Mouse (Mus musculus): ENCODE data around the gene Igsf21. TPM values are rescaled to one million over a fixed set of nuclear protein-coding genes. Genes with fewer than 3 reads are reported as not detected.

The Igsf21 gene
- polyA plus RNA-seq, 1 experiment, result 0.02 TPM

DNA sequence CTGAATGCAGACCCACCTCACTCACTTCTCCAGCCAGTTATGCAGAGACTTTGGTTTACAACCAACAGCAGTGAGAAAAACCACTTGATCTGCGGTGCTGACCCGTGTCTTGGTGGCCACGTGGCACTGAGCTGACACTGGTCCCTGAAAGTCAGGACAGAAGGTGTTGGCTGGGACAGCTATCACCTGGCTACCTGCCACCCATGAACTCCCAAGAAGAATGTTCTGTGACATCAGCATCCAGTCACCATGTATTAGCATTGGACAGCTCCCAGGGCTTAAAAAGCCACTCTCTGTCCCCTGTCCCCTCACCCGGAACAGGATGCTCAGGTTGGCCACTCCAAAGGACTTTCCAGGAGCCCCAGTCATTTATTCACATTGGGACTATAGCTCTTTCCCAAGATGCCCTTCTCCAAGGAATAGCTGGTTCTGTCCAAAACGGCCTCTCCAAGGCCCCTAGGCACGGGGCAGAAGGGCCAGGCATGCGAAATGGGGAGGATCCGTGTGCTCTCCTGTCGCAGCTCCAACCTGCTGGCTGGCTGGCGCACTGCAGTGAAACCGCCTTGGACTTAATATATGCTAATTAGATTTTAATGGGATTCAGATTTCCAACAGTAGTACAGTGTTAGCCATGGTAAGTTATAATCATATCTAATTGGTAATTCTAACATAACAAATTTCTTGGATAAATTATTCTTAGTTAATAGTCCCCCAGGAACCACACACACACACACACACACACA, 235.7 kb downstream of the Igsf21 start:
- Histone ChIP-seq H3K9me3 (ENCODE audit: control insufficient read depth, low read length) (0 out of 2 replicates have a peak, but pooled peaks cover 3% of the 10 kb centered on the region), H3K27me3 (ENCODE audit: control insufficient read depth) (no peaks in the 10 kb centered on the region), H3K4me1 (ENCODE audit: control insufficient read depth) (no peaks in the 10 kb centered on the region), H3K4me3 (replicated peaks) (no peak overlapping the region), H3K36me3 (ENCODE audit: control insufficient read depth) (no peaks in the 10 kb centered on the region)
- no peak for TF ChIP-seq GATA1 (IDR thresholded peaks at IDR 0.05; ENCODE audit: low read length)

DNA sequence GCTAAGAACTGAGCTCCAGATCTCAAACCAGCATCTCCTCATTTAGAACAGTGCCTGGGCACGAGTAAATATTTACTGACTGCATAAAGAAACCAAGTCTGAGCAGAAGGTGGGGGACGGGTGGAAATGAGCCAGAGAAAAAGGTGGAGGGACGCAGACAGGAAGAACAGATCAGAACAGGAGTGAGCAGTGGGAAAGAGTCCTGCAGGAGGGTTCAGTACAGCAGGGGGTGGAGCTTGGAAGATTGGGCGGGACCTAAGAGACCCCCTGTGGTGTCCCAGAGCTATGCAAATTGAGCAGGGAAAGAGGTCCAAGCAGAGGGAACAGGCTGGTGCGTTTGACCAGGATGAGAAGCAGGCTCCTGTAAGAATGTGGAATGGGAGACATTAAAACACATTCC, 241.7 kb downstream of the Igsf21 start:
- H3K4me3 ChIP-seq (replicated peaks), result no peak overlapping the region
- H3K27me3 ChIP-seq (ENCODE audit: control insufficient read depth), result peaks cover 35% of the 10 kb centered on the region
- H3K36me3 ChIP-seq (ENCODE audit: control insufficient read depth), result no peaks in the 10 kb centered on the region
- TF ChIP-seq GATA1 (IDR thresholded peaks at IDR 0.05; ENCODE audit: low read length) (no peak), TAL1 (IDR thresholded peaks at IDR 0.05; ENCODE audit: low read length) (no peak)
- H3K9me3 ChIP-seq (ENCODE audit: control insufficient read depth, low read length), result peaks cover under 1% of the 10 kb centered on the region; the same call in 1 of the 2 replicates
- no peaks in the 10 kb centered on the region for H3K4me1 ChIP-seq (ENCODE audit: control insufficient read depth)

DNA sequence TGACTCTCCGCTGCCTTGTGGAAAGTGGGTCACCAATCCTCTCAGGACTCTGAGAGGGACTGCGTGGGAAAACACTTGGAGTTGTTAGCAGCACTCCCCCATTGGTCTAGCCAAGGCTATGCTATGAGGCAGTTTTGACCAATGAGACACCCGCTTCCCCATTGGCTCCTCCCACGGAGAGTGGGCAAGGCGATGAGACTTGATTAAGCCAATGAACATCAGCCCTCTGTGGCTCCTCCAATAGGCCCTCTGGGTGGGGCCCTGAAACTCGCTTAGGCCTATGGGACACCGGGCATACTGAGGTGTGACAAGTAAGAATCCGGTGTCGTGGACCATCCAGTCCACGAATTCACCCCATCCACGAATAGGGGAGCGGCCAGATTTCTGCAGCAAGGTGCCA, 242.4 kb downstream of the Igsf21 start:
- TF ChIP-seq GATA1 (IDR thresholded peaks at IDR 0.05; ENCODE audit: low read length), result no peak
- TF ChIP-seq TAL1 (IDR thresholded peaks at IDR 0.05; ENCODE audit: low read length), result no peak
- no peaks in the 10 kb centered on the region for H3K4me1 ChIP-seq (ENCODE audit: control insufficient read depth)
- peaks cover 35% of the 10 kb centered on the region for H3K27me3 ChIP-seq (ENCODE audit: control insufficient read depth)
- H3K9me3 ChIP-seq (ENCODE audit: control insufficient read depth, low read length), result no peaks in the 10 kb centered on the region; the same call in 1 of the 2 replicates
- no peak overlapping the region for H3K4me3 ChIP-seq (replicated peaks)
- no peaks in the 10 kb centered on the region for H3K36me3 ChIP-seq (ENCODE audit: control insufficient read depth)

DNA sequence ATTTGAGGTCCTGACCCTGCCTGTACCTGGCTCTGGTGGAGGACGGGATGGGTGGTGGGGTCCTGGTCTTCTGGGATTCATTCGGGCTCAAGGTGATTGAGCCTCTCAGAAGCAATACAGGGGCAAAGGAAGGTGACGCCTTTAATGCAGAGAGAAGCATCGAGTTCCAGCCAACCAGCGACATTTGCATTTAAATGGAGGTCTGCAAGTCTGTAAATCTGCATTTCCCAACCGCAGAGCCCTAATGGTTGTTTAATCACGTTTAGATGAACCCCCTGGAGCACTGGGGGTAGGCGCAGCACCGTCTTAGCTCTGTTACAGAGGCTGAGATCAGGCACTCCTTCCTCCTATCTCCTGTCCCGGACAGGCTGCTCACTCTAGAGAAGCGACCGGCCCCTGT, 244.5 kb downstream of the Igsf21 start:
- H3K9me3 ChIP-seq (ENCODE audit: control insufficient read depth, low read length), result peaks cover 12% of the 10 kb centered on the region
- TF ChIP-seq TAL1 (IDR thresholded peaks at IDR 0.05; ENCODE audit: low read length) (no peak), GATA1 (IDR thresholded peaks at IDR 0.05; ENCODE audit: low read length) (no peak)
- H3K36me3 ChIP-seq (ENCODE audit: control insufficient read depth), result no peaks in the 10 kb centered on the region
- no peak overlapping the region for H3K4me3 ChIP-seq (replicated peaks)
- H3K4me1 ChIP-seq (ENCODE audit: control insufficient read depth), result no peaks in the 10 kb centered on the region
- peaks cover 35% of the 10 kb centered on the region for H3K27me3 ChIP-seq (ENCODE audit: control insufficient read depth)

DNA sequence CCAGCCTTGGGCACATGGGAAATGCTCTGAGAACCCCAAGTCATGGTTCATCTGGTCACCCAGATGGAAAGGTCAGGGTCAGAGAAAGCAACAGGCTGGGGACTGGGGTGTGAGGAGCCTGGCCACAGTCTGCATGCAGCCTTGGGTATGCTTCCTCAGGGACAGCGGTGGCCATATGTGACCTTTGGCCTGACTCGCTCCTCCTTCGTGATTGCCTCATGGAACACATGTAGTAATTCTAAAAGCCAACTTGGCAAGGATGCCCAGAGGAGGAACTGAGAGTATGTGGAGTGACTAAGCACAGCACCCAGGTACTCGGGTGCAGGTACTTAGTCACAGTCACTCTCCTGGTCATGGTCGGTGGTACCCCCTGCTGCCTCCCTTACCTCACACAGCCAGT, 245.7 kb downstream of the Igsf21 start:
- Histone ChIP-seq H3K9me3 (ENCODE audit: control insufficient read depth, low read length) (peaks cover 15% of the 10 kb centered on the region), H3K27me3 (ENCODE audit: control insufficient read depth) (peaks cover 35% of the 10 kb centered on the region), H3K4me1 (ENCODE audit: control insufficient read depth) (no peaks in the 10 kb centered on the region)

GRCm38 (mm10) chr4:139999033-139999432, 247.6 kb downstream of the Igsf21 start:
- H3K36me3 ChIP-seq (ENCODE audit: control insufficient read depth), result no peaks in the 10 kb centered on the region
- no peak for TF ChIP-seq TAL1 (IDR thresholded peaks at IDR 0.05; ENCODE audit: low read length)
- no peak for TF ChIP-seq GATA1 (IDR thresholded peaks at IDR 0.05; ENCODE audit: low read length)
- no peak overlapping the region for H3K4me3 ChIP-seq (replicated peaks)
- no peaks in the 10 kb centered on the region for H3K4me1 ChIP-seq (ENCODE audit: control insufficient read depth)
- peaks cover 21% of the 10 kb centered on the region for H3K27me3 ChIP-seq (ENCODE audit: control insufficient read depth)
- peaks cover 15% of the 10 kb centered on the region for H3K9me3 ChIP-seq (ENCODE audit: control insufficient read depth, low read length)

More for the DNA sequence above, 245.7 kb downstream of the Igsf21 start:
- no peak for TF ChIP-seq TAL1 (IDR thresholded peaks at IDR 0.05; ENCODE audit: low read length)
- no peak for TF ChIP-seq GATA1 (IDR thresholded peaks at IDR 0.05; ENCODE audit: low read length)
- Histone ChIP-seq H3K36me3 (ENCODE audit: control insufficient read depth) (no peaks in the 10 kb centered on the region), H3K4me3 (replicated peaks) (no peak overlapping the region)

- H3K9me3 ChIP-seq (ENCODE audit: control insufficient read depth, low read length), result peaks cover 15% of the 10 kb centered on the region
- TF ChIP-seq GATA1 (IDR thresholded peaks at IDR 0.05; ENCODE audit: low read length) (no peak), TAL1 (IDR thresholded peaks at IDR 0.05; ENCODE audit: low read length) (no peak)
- H3K4me3 ChIP-seq (replicated peaks), result no peak overlapping the region
- no peaks in the 10 kb centered on the region for H3K36me3 ChIP-seq (ENCODE audit: control insufficient read depth)
- no peaks in the 10 kb centered on the region for H3K4me1 ChIP-seq (ENCODE audit: control insufficient read depth)
- no peaks in the 10 kb centered on the region for H3K27me3 ChIP-seq (ENCODE audit: control insufficient read depth)
Measured at GRCm38 (mm10) chr4:139995659-139996058, 250.9 kb downstream of the Igsf21 start.

- Histone ChIP-seq H3K4me3 (replicated peaks) (no peak overlapping the region), H3K9me3 (ENCODE audit: control insufficient read depth, low read length) (peaks cover 12% of the 10 kb centered on the region), H3K36me3 (ENCODE audit: control insufficient read depth) (no peaks in the 10 kb centered on the region), H3K4me1 (ENCODE audit: control insufficient read depth) (no peaks in the 10 kb centered on the region), H3K27me3 (ENCODE audit: control insufficient read depth) (no peaks in the 10 kb centered on the region)
- TF ChIP-seq GATA1 (IDR thresholded peaks at IDR 0.05; ENCODE audit: low read length) (no peak), TAL1 (IDR thresholded peaks at IDR 0.05; ENCODE audit: low read length) (no peak)
Measured at GRCm38 (mm10) chr4:139993111-139993755, 253.4 kb downstream of the Igsf21 start.

DNA sequence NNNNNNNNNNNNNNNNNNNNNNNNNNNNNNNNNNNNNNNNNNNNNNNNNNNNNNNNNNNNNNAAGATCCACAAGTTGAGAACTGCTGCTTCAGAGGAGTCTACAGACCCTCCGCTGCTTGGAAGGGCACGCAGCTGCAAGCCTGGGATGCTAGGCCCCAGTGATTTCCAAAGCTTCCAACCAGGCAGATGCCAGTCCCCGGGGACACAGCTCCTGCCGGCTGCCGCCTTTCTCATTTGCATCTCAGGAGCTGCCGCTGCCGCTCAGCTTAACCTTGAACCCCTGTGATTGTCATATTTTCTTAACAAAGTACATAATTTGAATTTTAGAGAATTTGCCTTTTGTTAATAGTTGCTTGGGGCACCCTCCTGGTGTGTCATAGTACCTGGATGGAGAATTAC, 259.7 kb downstream of the Igsf21 start:
- no peaks in the 10 kb centered on the region for H3K4me1 ChIP-seq (ENCODE audit: control insufficient read depth)
- H3K27me3 ChIP-seq (ENCODE audit: control insufficient read depth), result no peaks in the 10 kb centered on the region
- TF ChIP-seq TAL1 (IDR thresholded peaks at IDR 0.05; ENCODE audit: low read length) (no peak), GATA1 (IDR thresholded peaks at IDR 0.05; ENCODE audit: low read length) (no peak)
- no peak overlapping the region for H3K4me3 ChIP-seq (replicated peaks)
- H3K9me3 ChIP-seq (ENCODE audit: control insufficient read depth, low read length), result no peaks in the 10 kb centered on the region
- no peaks in the 10 kb centered on the region for H3K36me3 ChIP-seq (ENCODE audit: control insufficient read depth)
